Mouse (Mus musculus) fibroblast of lung, adult 2 months (primary cell): ENCODE results near the gene Odf3b.

ENCODE experiments used
- DNase-seq: peaks from one replicate; pipeline ENCODE4 v3.0.0-alpha.2; 2011; ENCODE audit warnings: low read depth

Odf3b gene

GRCm38 (mm10) chr15:89378831-89379401 lies at the start of gene Odf3b:
TSS of gene Odf3b (minus strand) at chr15:89379282.
- DNase-seq: no peak

GRCm38 (mm10) chr15:89428136-89428790 lies 49.2 kb upstream of the Odf3b start:
- DNase-seq: no peak

- no peak for DNase-seq
Measured at GRCm38 (mm10) chr15:89426716-89427115, 47.6 kb upstream of the Odf3b start.

- no peak for DNase-seq
Measured at GRCm38 (mm10) chr15:89425711-89426121, 46.6 kb upstream of the Odf3b start, which contains the start of gene Cpt1b. TSS of gene Cpt1b (minus strand) at chr15:89425863.

GRCm38 (mm10) chr15:89424621-89425020 lies 45.5 kb upstream of the Odf3b start:
- DNase-seq: no peak

- DNase-seq: no peak
Measured at GRCm38 (mm10) chr15:89421938-89422337, 42.9 kb upstream of the Odf3b start.

GRCm38 (mm10) chr15:89415282-89415681 lies 36.2 kb upstream of the Odf3b start:
- DNase-seq: no peak

GRCm38 (mm10) chr15:89410118-89410517 lies 31.0 kb upstream of the Odf3b start, which contains the start of gene Syce3:
TSS of gene Syce3 (minus strand) at chr15:89410503.
- DNase-seq: no peak

GRCm38 (mm10) chr15:89406691-89407090 lies 27.6 kb upstream of the Odf3b start:
- no peak for DNase-seq

- DNase-seq: no peak
Measured at GRCm38 (mm10) chr15:89404831-89405623, 25.9 kb upstream of the Odf3b start.

- DNase-seq: no peak
Measured at GRCm38 (mm10) chr15:89402471-89402870, 23.4 kb upstream of the Odf3b start.

GRCm38 (mm10) chr15:89399716-89400115 lies 20.6 kb upstream of the Odf3b start:
- DNase-seq: no peak

GRCm38 (mm10) chr15:89398146-89398545 lies 19.1 kb upstream of the Odf3b start:
- DNase-seq: no peak

- DNase-seq: no peak
Measured at GRCm38 (mm10) chr15:89396883-89397282, 17.8 kb upstream of the Odf3b start.

GRCm38 (mm10) chr15:89390081-89390480 lies 11.0 kb upstream of the Odf3b start:
- no peak for DNase-seq

GRCm38 (mm10) chr15:89387127-89387526 lies 8.0 kb upstream of the Odf3b start:
- DNase-seq: no peak

GRCm38 (mm10) chr15:89384617-89385016 lies 5.5 kb upstream of the Odf3b start, which contains the start of gene Klhdc7b:
TSS of gene Klhdc7b (plus strand) at chr15:89384917.
- DNase-seq: no peak

- DNase-seq: no peak
Measured at GRCm38 (mm10) chr15:89379429-89379828, 347 bp upstream of the Odf3b start.

- DNase-seq: no peak
Measured at GRCm38 (mm10) chr15:89377938-89378828, 899 bp downstream of the Odf3b start.

GRCm38 (mm10) chr15:89377362-89377761 lies 1.7 kb downstream of the Odf3b start:
- no peak for DNase-seq

GRCm38 (mm10) chr15:89376957-89377356 lies 2.1 kb downstream of the Odf3b start, which contains the start of gene Tymp:
TSS of gene Tymp (minus strand) at chr15:89377039.
- no peak for DNase-seq

GRCm38 (mm10) chr15:89376040-89376439 lies 3.0 kb downstream of the Odf3b start:
- no peak for DNase-seq
